19 mouse cellular contexts compared by ENCODE assay signal in genomic region chr8:77098101-77098500, GRCm38 (mm10).
"Had no signal": no experiment of that assay in that cellular context is flagged by ENCODE, and none has a peak within 500 bp of the region (broad histone marks: within the 10 kb centered on the region; RNA-seq: fewer than 3 reads in every experiment).

No protein-coding gene starts in this region.

- H3K36me3 ChIP-seq: limb, embryonic 10.5 days; limb, embryonic 13.5 days; midbrain, embryonic 12.5 days; neural tube, embryonic 13.5 days; stomach, embryonic 15.5 days had no signal

- H3K9me3 ChIP-seq: limb, embryonic 10.5 days; limb, embryonic 13.5 days; midbrain, embryonic 12.5 days; neural tube, embryonic 13.5 days; stomach, embryonic 15.5 days had no signal

- H3K27ac ChIP-seq: kidney, postnatal 0 days; limb, embryonic 10.5 days; limb, embryonic 13.5 days; liver, embryonic 14.5 days; macrophage; midbrain, embryonic 12.5 days; neural tube, embryonic 13.5 days; stomach, embryonic 15.5 days had no signal

- H3K4me1 ChIP-seq: limb, embryonic 10.5 days; limb, embryonic 13.5 days; midbrain, embryonic 12.5 days; neural tube, embryonic 13.5 days; stomach, embryonic 15.5 days had no signal

- H3K4me3 ChIP-seq: limb, embryonic 10.5 days; limb, embryonic 13.5 days; midbrain, embryonic 12.5 days; myocyte; neural tube, embryonic 13.5 days; stomach, embryonic 15.5 days had no signal

- H3K4me2 ChIP-seq: limb, embryonic 13.5 days; lung, embryonic 14.5 days; midbrain, embryonic 12.5 days; neural tube, embryonic 13.5 days; stomach, embryonic 15.5 days had no signal

- DNase-seq: kidney, adult 8-10 months; liver; liver, postnatal 0 days; lung, embryonic 14.5 days; retina, postnatal 1 day; right cerebral cortex, postnatal 25 days; spleen, adult 18-20 months; thymus, postnatal 25 days had no signal

- H3K27me3 ChIP-seq: limb, embryonic 13.5 days; midbrain, embryonic 12.5 days; neural tube, embryonic 13.5 days; stomach, embryonic 15.5 days had no signal

- ATAC-seq: liver, postnatal 0 days; lung, postnatal 0 days; midbrain, embryonic 16.5 days had no signal

- H3K9ac ChIP-seq: limb, embryonic 13.5 days; liver, embryonic 14.5 days; liver, postnatal 0 days; lung, embryonic 14.5 days; midbrain, embryonic 12.5 days; neural tube, embryonic 13.5 days; stomach, embryonic 15.5 days had no signal
